Mouse (Mus musculus): ENCODE data around the gene Cnr2. TPM values are rescaled to one million over a fixed set of nuclear protein-coding genes. Genes with fewer than 3 reads are reported as not detected.

Gene Cnr2
- polyA plus RNA-seq, 1 experiment from 2014 or later, result 0.05 TPM

GRCm38 (mm10) chr4:135962946-135963345, 67.8 kb downstream of the Cnr2 start:
- no peak for ATAC-seq (ENCODE audit: low FRiP score, low read depth)
- peak overlapping the region; percentile 76 for H3K9ac ChIP-seq
- H3K4me2 ChIP-seq, result peak overlapping the region; percentile 89
- H3K4me3 ChIP-seq, result peak overlapping the region; percentile 76
- H3K9me3 ChIP-seq, result no peaks in the 10 kb centered on the region
- no peaks in the 10 kb centered on the region for H3K27me3 ChIP-seq
- peaks cover 46% of the 10 kb centered on the region for H3K36me3 ChIP-seq
- 7% methylated on average over 15 of the region's 15 CpGs for WGBS
- H3K4me1 ChIP-seq (replicated peaks), result peaks cover 21% of the 10 kb centered on the region
- H3K27ac ChIP-seq (replicated peaks), result peak overlapping the region; percentile 93

DNA sequence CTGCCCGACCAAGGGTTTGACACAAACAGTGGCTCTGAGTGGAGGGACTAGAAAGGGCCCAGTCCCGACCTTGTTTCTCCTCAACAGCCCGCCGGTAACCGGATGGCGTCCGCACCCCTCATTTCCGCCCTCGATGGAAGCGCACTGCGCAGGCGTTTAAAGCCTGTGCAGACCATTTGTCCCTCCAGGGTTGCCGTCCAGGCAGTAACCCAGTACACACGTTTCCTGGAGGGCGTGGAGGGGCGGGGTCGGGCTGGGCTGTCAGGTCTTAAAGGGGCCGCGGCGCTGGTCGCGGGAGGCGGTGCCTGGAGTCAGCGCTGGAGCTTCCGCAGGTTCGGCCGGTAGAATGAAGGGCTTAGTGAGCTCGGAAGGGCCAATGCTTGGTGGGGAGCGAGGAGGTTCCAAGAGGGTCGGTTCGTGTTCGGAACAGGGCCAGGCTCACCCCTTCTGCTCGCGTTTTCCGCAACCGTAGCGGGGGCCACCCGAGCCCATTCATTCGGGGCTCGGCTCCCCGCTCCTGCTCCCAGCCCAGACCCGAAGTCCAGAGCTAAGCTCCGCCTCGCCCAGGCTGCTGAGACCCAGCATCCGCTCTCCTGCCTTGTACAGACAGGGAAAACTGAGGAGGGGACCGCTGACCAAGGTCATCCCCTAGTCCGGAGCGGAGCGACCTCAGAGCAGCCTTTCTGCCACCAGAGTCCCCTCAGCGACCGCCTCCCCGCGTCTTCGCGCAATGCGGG, 68.4 kb downstream of the Cnr2 start, which contains the start of gene Gale:
TSS of gene Gale (plus strand) at position 271 of the 737 bp plus-strand sequence.
- Histone ChIP-seq H3K9ac (peak within 1 kb of the TSS; percentile 81), H3K4me2 (peak within 1 kb of the TSS; percentile 89), H3K4me1 (replicated peaks) (peaks cover 21% of the 10 kb centered on the region), H3K27ac (replicated peaks) (peak within 1 kb of the TSS; percentile 93), H3K36me3 (peaks cover 53% of the 10 kb centered on the region), H3K4me3 (peak within 1 kb of the TSS; percentile 76), H3K9me3 (no peaks in the 10 kb centered on the region), H3K27me3 (no peaks in the 10 kb centered on the region)
- peak; percentile 94 for ATAC-seq (ENCODE audit: low FRiP score, low read depth)
- under 1% methylated on average over 56 of the region's 56 CpGs for WGBS

- Histone ChIP-seq H3K4me2 (peak overlapping the region; percentile 89), H3K27ac (replicated peaks) (peak overlapping the region; percentile 85), H3K9me3 (no peaks in the 10 kb centered on the region), H3K27me3 (no peaks in the 10 kb centered on the region), H3K36me3 (peaks cover 54% of the 10 kb centered on the region), H3K4me3 (peak overlapping the region; percentile 76), H3K4me1 (replicated peaks) (peaks cover 21% of the 10 kb centered on the region), H3K9ac (peak overlapping the region; percentile 81)
- ATAC-seq (ENCODE audit: low FRiP score, low read depth), result 0 out of 2 replicates have a peak, but pooled peaks have one; percentile 0
- WGBS, result 2% methylated on average over 12 of the region's 12 CpGs
These were observed 69.2 kb downstream of the Cnr2 start for GRCm38 (mm10) chr4:135964426-135964825.

- H3K27me3 ChIP-seq, result no peaks in the 10 kb centered on the region
- H3K27ac ChIP-seq (replicated peaks), result no peak overlapping the region
- H3K9ac ChIP-seq, result no peak overlapping the region
- no peaks in the 10 kb centered on the region for H3K9me3 ChIP-seq
- peak overlapping the region; percentile 89 for H3K4me2 ChIP-seq
- H3K36me3 ChIP-seq, result peaks cover 54% of the 10 kb centered on the region
- peaks cover 26% of the 10 kb centered on the region for H3K4me1 ChIP-seq (replicated peaks)
- no peak for ATAC-seq (ENCODE audit: low FRiP score, low read depth)
- H3K4me3 ChIP-seq, result 0 out of 2 replicates have a peak overlapping the region, but pooled peaks have one; percentile 76
- 84% methylated on average over 9 of the region's 9 CpGs for WGBS
These were observed 69.9 kb downstream of the Cnr2 start for GRCm38 (mm10) chr4:135965113-135965512.

GRCm38 (mm10) chr4:135966283-135966682, 71.1 kb downstream of the Cnr2 start:
- Histone ChIP-seq H3K9ac (no peak overlapping the region), H3K4me2 (no peak overlapping the region), H3K36me3 (peaks cover 52% of the 10 kb centered on the region), H3K9me3 (no peaks in the 10 kb centered on the region), H3K27me3 (no peaks in the 10 kb centered on the region), H3K4me3 (no peak overlapping the region), H3K4me1 (replicated peaks) (peaks cover 36% of the 10 kb centered on the region), H3K27ac (replicated peaks) (no peak overlapping the region)
- WGBS, result 91% methylated on average over 16 of the region's 16 CpGs
- ATAC-seq (ENCODE audit: low FRiP score, low read depth), result no peak

DNA sequence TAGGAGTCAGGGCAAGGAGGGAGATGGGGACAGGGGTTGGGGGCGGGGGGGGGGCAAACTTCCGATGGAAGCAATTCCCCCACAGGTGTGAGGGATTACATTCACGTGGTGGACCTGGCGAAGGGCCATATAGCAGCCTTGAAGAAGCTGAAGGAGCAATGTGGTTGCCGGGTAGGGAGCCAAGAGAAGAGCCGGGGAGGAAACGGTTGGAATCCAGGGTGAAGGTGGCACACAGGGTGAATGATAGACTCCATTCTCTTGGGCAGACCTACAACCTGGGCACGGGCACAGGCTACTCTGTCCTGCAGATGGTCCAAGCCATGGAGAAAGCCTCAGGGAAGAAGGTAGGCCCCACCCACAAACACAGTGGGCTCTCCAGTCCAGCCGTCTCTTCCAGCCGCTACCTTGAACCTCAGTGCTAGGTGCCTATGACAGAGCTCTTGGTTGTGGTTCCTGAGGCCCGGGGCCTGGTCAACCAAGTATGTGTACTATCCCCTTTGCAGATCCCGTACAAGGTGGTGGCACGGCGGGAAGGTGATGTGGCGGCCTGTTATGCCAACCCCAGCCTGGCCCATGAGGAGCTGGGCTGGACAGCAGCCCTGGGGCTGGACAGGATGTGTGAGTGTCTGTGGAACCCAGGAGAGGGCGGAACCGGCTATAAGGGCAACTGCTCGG, 72.0 kb downstream of the Cnr2 start:
- H3K9me3 ChIP-seq, result no peaks in the 10 kb centered on the region
- WGBS, result 90% methylated on average over 18 of the region's 18 CpGs
- peaks cover 46% of the 10 kb centered on the region for H3K36me3 ChIP-seq
- H3K4me2 ChIP-seq, result no peak overlapping the region
- H3K9ac ChIP-seq, result no peak overlapping the region
- H3K27ac ChIP-seq (replicated peaks), result no peak overlapping the region
- H3K4me1 ChIP-seq (replicated peaks), result peaks cover 44% of the 10 kb centered on the region
- ATAC-seq (ENCODE audit: low FRiP score, low read depth), result no peak
- H3K4me3 ChIP-seq, result no peak overlapping the region
- H3K27me3 ChIP-seq, result no peaks in the 10 kb centered on the region

- no peak for ATAC-seq (ENCODE audit: low FRiP score, low read depth)
- Histone ChIP-seq H3K27ac (replicated peaks) (no peak overlapping the region), H3K9ac (no peak overlapping the region), H3K4me3 (no peak overlapping the region), H3K4me1 (replicated peaks) (peaks cover 43% of the 10 kb centered on the region), H3K4me2 (no peak overlapping the region), H3K36me3 (peaks cover 45% of the 10 kb centered on the region), H3K27me3 (no peaks in the 10 kb centered on the region), H3K9me3 (no peaks in the 10 kb centered on the region)
- WGBS, result 65% methylated on average over 19 of the region's 19 CpGs
These were observed 73.2 kb downstream of the Cnr2 start for GRCm38 (mm10) chr4:135968271-135968869.

- H3K9me3 ChIP-seq, result no peaks in the 10 kb centered on the region
- no peak overlapping the region for H3K27ac ChIP-seq (replicated peaks)
- no peak for ATAC-seq (ENCODE audit: low FRiP score, low read depth)
- 87% methylated on average over 13 of the region's 13 CpGs for WGBS
- H3K27me3 ChIP-seq, result no peaks in the 10 kb centered on the region
- no peak overlapping the region for H3K4me3 ChIP-seq
- H3K36me3 ChIP-seq, result peaks cover 45% of the 10 kb centered on the region
- H3K9ac ChIP-seq, result no peak overlapping the region
- H3K4me1 ChIP-seq (replicated peaks), result peaks cover 39% of the 10 kb centered on the region
- no peak overlapping the region for H3K4me2 ChIP-seq
These were observed 74.0 kb downstream of the Cnr2 start for GRCm38 (mm10) chr4:135969070-135969750.

Other genes with a start within 250 kb of the Cnr2 start
- 0.38 and 0.43 TPM in 2 replicates for gene Ifnlr1, start 209.1 kb upstream of the Cnr2 start, polyA plus RNA-seq (2015; fragmentation: Nextera tagmentation; extraction: Ambion mirVana)
- not detected in 2 replicates for gene Il22ra1, start 167.2 kb upstream of the Cnr2 start, polyA plus RNA-seq (2015; fragmentation: Nextera tagmentation; extraction: Ambion mirVana)
- 0.31 and 0.38 TPM in 2 replicates for gene Myom3, start 135.7 kb upstream of the Cnr2 start, polyA plus RNA-seq (2015; fragmentation: Nextera tagmentation; extraction: Ambion mirVana)
- gene Srsf10, start 39.6 kb upstream of the Cnr2 start, polyA plus RNA-seq (2015; fragmentation: Nextera tagmentation; extraction: Ambion mirVana), result 164 and 168 TPM in 2 replicates
- gene Pnrc2, start 21.5 kb upstream of the Cnr2 start, polyA plus RNA-seq (2015; fragmentation: Nextera tagmentation; extraction: Ambion mirVana), result 97.7 and 97.9 TPM in 2 replicates
- gene Fuca1, start 25.3 kb downstream of the Cnr2 start, polyA plus RNA-seq (2015; fragmentation: Nextera tagmentation; extraction: Ambion mirVana), result 63.5 and 72.8 TPM in 2 replicates
- 58.9 and 61.5 TPM in 2 replicates for gene Hmgcl, start 51.1 kb downstream of the Cnr2 start, polyA plus RNA-seq (2015; fragmentation: Nextera tagmentation; extraction: Ambion mirVana)
- 43.8 and 48.1 TPM in 2 replicates for gene Gale, start 68.3 kb downstream of the Cnr2 start, polyA plus RNA-seq (2015; fragmentation: Nextera tagmentation; extraction: Ambion mirVana)
- gene Lypla2, start 77.2 kb downstream of the Cnr2 start, polyA plus RNA-seq (2015; fragmentation: Nextera tagmentation; extraction: Ambion mirVana), result 200 and 214 TPM in 2 replicates
- gene Pithd1, start 91.9 kb downstream of the Cnr2 start, polyA plus RNA-seq (2015; fragmentation: Nextera tagmentation; extraction: Ambion mirVana), result 63.6 and 66.4 TPM in 2 replicates
- 26.9 and 27.2 TPM in 2 replicates for gene Eloa, start 126.4 kb downstream of the Cnr2 start, polyA plus RNA-seq (2015; fragmentation: Nextera tagmentation; extraction: Ambion mirVana)
- gene Rpl11, start 158.0 kb downstream of the Cnr2 start, polyA plus RNA-seq (2015; fragmentation: Nextera tagmentation; extraction: Ambion mirVana), result 257 and 270 TPM in 2 replicates
- 208 TPM in 2 replicates for gene Id3, start 248.1 kb downstream of the Cnr2 start, polyA plus RNA-seq (2015; fragmentation: Nextera tagmentation; extraction: Ambion mirVana)